Mouse (Mus musculus) brain, embryonic 14.5 days (tissue): Measurements from ENCODE around the gene Zfp318. TPM values are rescaled to one million over a fixed set of nuclear protein-coding genes. Genes with fewer than 3 reads are reported as not detected.

Source experiments
- DNase-seq: peaks from one replicate; pipeline ENCODE4 v3.0.0-alpha.2; 2011; ENCODE audit warnings: low read depth
- CTCF ChIP-seq: fragments of 200-500 bp; IDR thresholded peaks from 2 replicates; pipeline ENCODE4 v1.5.1; 2012; ENCODE audit warnings: inconsistent platforms, mild to moderate bottlenecking, moderate library complexity, borderline replicate concordance; ENCODE audit not compliant: insufficient read depth, insufficient read length; ENCODE audit errors: extremely low read depth
- POLR2A ChIP-seq: fragments of 200-500 bp; IDR thresholded peaks from 2 replicates; pipeline ENCODE4 v1.6.1; 2012; ENCODE audit warnings: mild to moderate bottlenecking, inconsistent platforms, borderline replicate concordance; ENCODE audit not compliant: poor library complexity, insufficient read depth, insufficient read length, severe bottlenecking; ENCODE audit errors: extremely low read depth
- polyA plus RNA-seq: library from polyadenylated mRNA; depleted of rRNA; stranded (reverse); fragments of >200 nt; gene quantifications from 2 replicates; pipeline ENCODE4 v1.2.3, GENCODE M21; 2012

The Zfp318 gene
- polyA plus RNA-seq, 1 experiment, result 39.7 TPM

DNA sequence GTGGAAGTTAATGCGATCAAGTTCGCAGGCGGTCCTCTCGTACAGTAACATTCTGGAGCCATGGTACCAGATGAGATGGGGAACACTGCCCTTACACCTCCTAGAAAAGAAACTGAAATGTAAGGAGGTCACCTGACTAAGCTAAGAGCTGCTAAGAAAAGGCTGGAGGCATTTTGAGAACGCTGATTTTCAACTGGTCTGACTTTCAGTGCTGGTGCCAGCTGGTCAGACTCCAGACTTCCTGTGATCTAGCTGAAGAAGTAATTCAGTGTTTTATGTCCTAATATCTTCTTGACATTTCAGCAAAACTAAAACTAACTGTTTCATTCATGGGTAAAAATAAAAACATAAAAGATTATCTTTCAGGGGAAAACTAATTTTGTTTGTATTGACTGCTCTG, 35.1 kb downstream of the Zfp318 start:
- TF ChIP-seq POLR2A (no peak), CTCF (no peak)
- DNase-seq, result no peak

DNA sequence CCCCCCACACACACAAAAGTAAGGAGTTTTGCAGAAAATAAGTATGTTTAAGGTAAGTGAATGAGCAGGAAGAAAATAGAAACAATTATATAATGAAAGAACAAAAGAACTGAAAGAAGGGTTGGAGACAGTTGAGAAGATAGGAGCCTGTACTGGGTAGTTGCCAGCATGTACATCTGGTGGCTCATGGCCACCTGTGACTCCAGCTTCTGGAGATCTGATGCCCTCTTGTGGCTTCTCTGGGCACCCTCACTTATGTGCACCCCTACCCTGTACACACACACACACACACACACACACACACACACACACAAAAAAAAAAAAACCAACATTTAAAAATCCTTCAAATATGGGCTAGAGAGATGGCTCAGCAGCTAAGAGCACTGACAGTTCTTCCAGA, 36.2 kb downstream of the Zfp318 start:
- DNase-seq, result no peak
- TF ChIP-seq POLR2A (no peak), CTCF (no peak)

DNA sequence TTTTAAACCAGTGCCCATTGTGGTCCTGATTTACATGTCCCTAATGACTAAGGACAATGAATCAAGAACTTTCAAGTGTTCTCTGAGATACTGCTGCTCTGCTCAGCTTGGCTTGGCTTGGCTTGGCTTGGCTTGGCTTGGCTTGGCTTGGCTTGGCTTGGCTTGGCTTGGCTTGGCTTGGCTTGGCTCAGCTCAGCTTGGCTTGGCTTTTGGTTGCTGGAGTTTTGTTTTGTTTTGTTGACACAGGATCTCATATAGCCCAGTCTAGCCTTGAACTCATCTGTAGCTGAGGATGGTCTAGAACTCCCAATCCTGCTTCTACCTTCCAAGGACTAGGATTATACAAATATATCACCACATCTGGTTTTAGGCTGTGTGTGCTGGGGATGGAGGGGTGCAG, 43.0 kb downstream of the Zfp318 start:
- TF ChIP-seq CTCF (no peak), POLR2A (no peak)
- no peak for DNase-seq

DNA sequence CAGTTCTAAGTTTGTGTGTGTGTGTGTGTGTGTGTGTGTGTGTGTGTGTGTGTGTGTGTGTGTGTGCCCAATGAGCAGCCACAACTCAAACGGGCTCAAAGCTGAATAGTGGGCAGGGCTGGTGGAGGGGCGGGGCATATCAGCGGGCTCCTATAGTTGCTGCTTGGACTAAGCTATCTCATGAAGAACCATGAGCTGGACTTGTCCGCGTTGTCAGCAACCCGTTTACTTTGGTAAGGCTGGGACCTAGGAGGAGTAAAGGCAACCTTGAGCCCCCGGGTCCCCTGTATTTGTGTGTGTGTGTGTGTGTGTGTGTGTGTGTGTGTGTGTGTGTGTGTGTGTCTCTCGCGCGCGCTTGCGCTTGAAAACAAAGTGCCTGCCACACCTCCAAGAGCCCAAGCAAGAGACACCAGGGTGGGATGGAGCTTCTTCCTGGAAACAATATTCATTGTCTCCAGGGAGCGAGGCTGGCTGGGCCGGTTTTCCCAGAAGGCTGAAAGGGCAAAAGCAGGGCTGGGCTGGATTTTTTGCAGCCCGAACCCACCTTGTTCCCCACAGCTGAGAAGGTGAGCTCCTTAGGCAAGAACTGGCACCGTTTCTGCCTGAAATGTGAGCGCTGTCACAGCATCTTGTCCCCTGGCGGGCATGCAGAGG, 45.4 kb downstream of the Zfp318 start, which contains the start of gene Crip3:
Gene Crip3 (plus strand): TSS at position 166 of the 654 bp plus-strand sequence.
- TF ChIP-seq CTCF (no peak), POLR2A (no peak)
- DNase-seq, result peak; percentile 39

DNA sequence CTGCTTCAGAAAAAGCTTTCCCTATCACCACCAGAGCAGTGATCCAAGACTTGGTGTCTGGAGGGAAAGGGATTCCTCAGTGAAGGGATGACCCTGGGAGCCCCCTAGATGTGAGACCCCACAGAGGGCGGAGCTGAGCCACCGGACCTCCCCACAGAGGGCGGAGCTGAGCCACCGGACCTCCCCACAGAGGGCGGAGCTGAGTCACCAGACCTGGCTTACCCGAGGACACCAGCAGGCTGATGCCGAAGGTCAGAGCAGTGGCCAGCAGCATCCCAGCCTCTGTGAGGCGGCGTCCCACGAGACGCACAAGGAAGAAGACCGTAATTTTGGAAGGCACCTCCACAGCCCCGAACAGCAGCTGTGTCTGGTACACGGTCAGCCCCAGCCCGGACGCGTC, 50.1 kb downstream of the Zfp318 start:
- TF ChIP-seq POLR2A (no peak), CTCF (no peak)
- DNase-seq, result no peak

DNA sequence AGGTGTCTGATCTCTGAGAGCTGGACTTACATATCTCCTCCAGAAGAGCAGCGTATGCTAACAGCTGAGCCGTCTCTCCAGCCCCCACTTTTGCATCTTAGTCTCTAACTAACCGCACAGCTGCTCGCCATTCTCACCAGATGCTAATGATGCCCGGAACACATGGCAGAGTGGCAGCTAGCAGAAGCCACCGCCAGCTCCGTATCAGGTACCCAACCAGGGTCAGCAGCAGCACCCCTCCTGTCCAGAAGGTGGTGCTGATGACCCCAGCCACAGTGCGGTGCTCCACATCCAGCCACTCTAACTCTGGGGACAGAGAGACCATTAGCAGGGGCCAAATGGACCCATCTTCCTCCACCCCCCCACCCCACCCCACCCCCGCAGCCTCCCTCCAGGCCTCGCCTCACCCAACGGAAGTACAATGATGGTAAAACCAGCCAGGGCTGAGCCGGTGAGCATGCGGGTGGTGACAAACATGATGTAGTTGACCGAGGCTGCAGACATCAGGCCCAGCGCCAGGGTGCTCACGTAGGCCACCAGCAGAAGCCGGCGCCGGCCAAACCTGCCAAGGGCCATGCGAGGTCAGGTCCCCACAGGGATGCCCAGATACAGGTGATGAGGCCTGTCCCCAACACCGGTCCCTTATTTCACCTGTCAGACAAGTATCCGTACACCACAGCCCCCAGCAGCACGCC, 53.3 kb downstream of the Zfp318 start:
- TF ChIP-seq POLR2A (no peak), CTCF (peak; percentile 70)
- peak; percentile 73 for DNase-seq

DNA sequence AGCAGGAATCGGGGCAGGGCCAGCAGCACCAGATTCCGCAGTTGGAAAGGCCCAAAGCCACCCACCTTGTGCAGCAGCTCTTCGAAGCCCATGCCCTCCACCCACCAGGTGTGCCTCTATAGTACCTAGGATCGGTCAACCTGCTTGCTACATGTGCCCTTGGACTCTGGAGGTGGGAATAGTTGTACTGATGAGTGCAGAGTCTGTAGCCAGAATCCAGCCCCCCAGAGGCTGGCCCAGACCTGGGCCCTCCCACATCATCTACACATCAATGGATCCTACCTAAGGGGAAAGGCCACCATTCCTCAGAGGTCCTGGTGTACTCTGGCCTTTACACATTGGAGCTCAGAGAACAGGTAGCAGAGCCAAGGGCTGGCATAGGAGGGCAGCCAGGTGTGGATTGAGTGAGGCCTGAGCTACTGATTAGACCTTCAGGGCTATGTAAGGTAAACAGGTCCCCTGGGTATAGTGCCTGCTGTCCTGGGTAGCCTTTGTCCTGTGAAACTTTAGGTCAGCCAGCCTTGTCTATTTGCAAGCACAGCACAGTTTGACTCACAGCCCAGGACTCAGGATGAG, 54.9 kb downstream of the Zfp318 start, which contains the start of gene Slc22a7:
Gene Slc22a7 (minus strand): TSS at position 160 of the 576 bp plus-strand sequence.
- no peak for DNase-seq
- TF ChIP-seq CTCF (no peak), POLR2A (no peak)

DNA sequence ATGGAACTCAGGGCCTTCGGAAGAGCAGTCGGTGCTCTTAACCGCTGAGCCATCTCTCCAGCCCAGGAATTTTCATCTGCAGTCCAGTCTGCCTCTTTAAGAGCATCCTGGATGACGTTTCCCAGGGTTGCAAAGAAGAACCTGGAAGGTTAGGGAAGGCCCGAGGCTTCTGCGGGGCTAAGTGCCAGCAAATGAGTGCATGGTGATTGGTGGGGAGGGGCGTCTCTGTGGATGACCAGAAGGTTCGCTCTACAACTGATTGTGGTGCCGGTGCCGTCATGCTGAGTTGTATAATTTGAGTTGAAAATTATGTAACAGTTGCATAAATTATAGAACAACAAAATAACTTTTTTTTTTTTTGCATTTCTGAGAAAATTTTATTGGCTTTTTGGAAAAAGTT, 55.6 kb downstream of the Zfp318 start:
- TF ChIP-seq POLR2A (no peak), CTCF (no peak)
- DNase-seq, result no peak

DNA sequence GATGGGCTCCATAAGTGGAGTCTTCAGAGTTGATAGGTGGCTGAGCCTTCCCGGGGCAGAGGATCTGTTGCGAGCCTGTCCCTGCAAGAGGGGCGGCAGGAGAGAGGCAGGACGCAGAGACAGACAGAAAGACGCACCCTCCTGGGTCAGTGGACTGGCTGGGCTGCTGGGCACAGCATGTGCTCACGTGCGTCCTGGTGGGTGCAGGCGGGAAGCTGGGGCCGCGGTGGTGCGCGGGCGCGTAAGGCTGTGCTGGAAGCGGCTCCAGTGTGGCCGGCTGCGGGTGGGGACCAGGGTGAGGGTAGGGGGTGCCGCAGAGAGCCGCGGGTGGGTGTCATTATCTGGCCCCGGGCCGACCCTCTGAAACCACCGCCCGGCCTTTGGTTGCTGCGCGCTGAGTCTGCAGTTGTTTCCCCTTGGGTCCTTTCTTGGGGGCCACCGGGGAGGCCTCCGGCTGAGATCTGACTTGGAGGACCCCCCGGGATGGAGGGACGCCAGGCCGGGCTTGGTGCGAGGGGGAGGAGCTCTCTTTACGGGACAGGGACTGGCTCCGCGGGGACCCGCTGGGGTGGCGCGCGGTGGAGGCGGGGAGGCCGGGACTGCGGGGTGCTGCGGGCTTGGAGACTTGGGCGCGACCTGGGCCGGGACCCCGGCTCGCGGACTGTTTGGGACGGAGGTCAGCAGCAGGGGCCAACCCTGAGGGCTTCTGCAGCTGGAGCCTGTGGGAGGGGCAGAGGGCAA, 61.5 kb downstream of the Zfp318 start:
- no peak for TF ChIP-seq CTCF
- no peak for TF ChIP-seq POLR2A
- DNase-seq, result no peak

DNA sequence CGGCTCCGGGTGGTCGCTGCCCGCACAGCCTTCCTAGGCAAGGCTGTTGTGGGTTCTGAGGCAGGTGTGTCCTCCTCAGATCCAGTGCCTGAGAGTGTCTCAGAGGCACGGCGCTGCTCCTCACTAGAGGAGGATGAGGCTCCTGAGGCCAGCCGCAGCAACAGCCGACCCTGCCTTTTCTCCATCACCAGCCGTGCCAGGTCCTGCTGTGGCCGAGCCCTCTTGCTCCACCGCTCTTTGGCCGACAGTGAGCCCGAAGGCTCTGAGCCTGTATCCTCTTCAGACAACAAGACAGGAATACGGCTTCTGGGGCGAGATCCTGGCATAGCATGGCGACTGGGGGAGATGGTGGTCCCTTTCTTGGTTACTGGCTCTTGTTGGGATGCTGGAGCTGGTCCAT, 62.7 kb downstream of the Zfp318 start:
- TF ChIP-seq CTCF (no peak), POLR2A (no peak)

DNA sequence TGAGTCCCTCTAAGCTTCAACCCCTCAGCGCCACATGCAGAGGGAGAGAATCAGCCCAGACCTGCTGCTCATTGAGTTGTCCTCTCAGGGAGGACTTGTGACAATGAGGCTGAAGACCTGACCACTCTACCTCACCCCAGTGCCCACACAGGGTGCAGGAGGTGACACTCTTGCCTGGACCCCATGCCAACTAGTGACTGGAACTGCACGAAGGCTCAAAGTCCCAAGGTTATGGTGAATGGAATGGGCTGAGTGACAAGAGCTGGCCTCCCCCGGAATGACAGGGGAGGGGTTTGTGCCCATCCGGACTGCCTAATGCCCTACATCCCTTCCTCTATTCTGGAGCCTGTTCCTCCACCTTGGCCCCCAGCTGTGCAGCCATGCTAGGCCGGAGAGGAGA, 69.2 kb downstream of the Zfp318 start:
- DNase-seq, result no peak
- no peak for TF ChIP-seq CTCF
- TF ChIP-seq POLR2A, result no peak

More for the DNA sequence above, 62.7 kb downstream of the Zfp318 start:
- no peak for DNase-seq
